Mouse (Mus musculus) kidney, postnatal 36 days (tissue): ENCODE data around the gene Ldlrad3.

Experiments
- DNase-seq, 2 experiments: peaks; one replicate each; pipeline ENCODE4 v3.0.0; 2021 to 2022; ENCODE audit warnings: mixed read lengths in 2 of 2

Gene Ldlrad3

GRCm38 (mm10) chr2:101960658-101961057, 225.5 kb downstream of the Ldlrad3 start:
- no peak for DNase-seq

GRCm38 (mm10) chr2:101956125-101956524, 230.1 kb downstream of the Ldlrad3 start:
- no peak for DNase-seq

GRCm38 (mm10) chr2:101952951-101953361, 233.2 kb downstream of the Ldlrad3 start:
- DNase-seq: peak; percentile 47 to 54

GRCm38 (mm10) chr2:101950716-101951520, 235.3 kb downstream of the Ldlrad3 start:
- DNase-seq: no peak

GRCm38 (mm10) chr2:101935006-101935405, 251.2 kb downstream of the Ldlrad3 start:
- no peak for DNase-seq

- DNase-seq: no peak
Measured at GRCm38 (mm10) chr2:101933301-101933700, 252.9 kb downstream of the Ldlrad3 start.

- DNase-seq: peak; percentile 28 to 33
Measured at GRCm38 (mm10) chr2:101932169-101932936, 253.8 kb downstream of the Ldlrad3 start.

- no peak for DNase-seq
Measured at GRCm38 (mm10) chr2:101925591-101926188, 260.5 kb downstream of the Ldlrad3 start.

- no peak for DNase-seq
Measured at GRCm38 (mm10) chr2:101925183-101925582, 261.0 kb downstream of the Ldlrad3 start.

GRCm38 (mm10) chr2:101923181-101923580, 263.0 kb downstream of the Ldlrad3 start:
- peak; percentile 80 to 88 for DNase-seq

- DNase-seq: no peak
Measured at GRCm38 (mm10) chr2:101922302-101922701, 263.9 kb downstream of the Ldlrad3 start.

- no peak for DNase-seq
Measured at GRCm38 (mm10) chr2:101920136-101920554, 266.0 kb downstream of the Ldlrad3 start.

- DNase-seq: no peak
Measured at GRCm38 (mm10) chr2:101918518-101918917, 267.7 kb downstream of the Ldlrad3 start.

GRCm38 (mm10) chr2:101909326-101910080, 276.7 kb downstream of the Ldlrad3 start:
- DNase-seq: no peak

GRCm38 (mm10) chr2:101908773-101909172, 277.4 kb downstream of the Ldlrad3 start:
- DNase-seq: no peak

GRCm38 (mm10) chr2:101907386-101908022, 278.7 kb downstream of the Ldlrad3 start:
- no peak for DNase-seq

GRCm38 (mm10) chr2:101906379-101906690, 279.9 kb downstream of the Ldlrad3 start:
- no peak for DNase-seq

GRCm38 (mm10) chr2:101905534-101906378, 280.4 kb downstream of the Ldlrad3 start:
- DNase-seq: peak; percentile 81 to 91

- no peak for DNase-seq
Measured at GRCm38 (mm10) chr2:101902196-101902595, 284.0 kb downstream of the Ldlrad3 start.
